Mouse (Mus musculus) megakaryocyte, adult 5-6 weeks (primary cell): ENCODE measurements around the gene Ifrd2. TPM values are rescaled to one million over a fixed set of nuclear protein-coding genes. Genes with fewer than 3 reads are reported as not detected.

Experiments
- ATAC-seq: 2 replicates; pipeline ENCODE4 v1.8.0; 2016; ENCODE audit warnings: mild to moderate bottlenecking, inconsistent platforms; ENCODE audit not compliant: poor library complexity, severe bottlenecking
- total RNA-seq, 2 experiments: library from RNA; stranded (forward) in 1 of 2; stranded (reverse) in 1 of 2; fragments of 153-499, 151-499 nt in 1 of 2; fragments of 221-1000, 200-1000 nt in 1 of 2; gene quantifications; 2 replicates each; pipeline versions ENCODE4 v1.2.3 to v1.2.4; 2015 to 2017

Ifrd2 gene
- 6.8 and 11.1 TPM in 2 replicates for total RNA-seq (2015)
- 8.7 and 9.9 TPM in 2 replicates for total RNA-seq (2017)

- ATAC-seq: peak; percentile 97
These were observed at the start of gene Ifrd2 for GRCm38 (mm10) chr9:107586974-107587832. TSS of gene Ifrd2 (plus strand) at chr9:107587642.

GRCm38 (mm10) chr9:107538231-107538630 is 49.2 kb upstream of the Ifrd2 start:
- ATAC-seq: no peak

- no peak for ATAC-seq
These were observed 48.7 kb upstream of the Ifrd2 start for GRCm38 (mm10) chr9:107538711-107539110.

- ATAC-seq: no peak
These were observed 47.5 kb upstream of the Ifrd2 start for GRCm38 (mm10) chr9:107539940-107540339.

- ATAC-seq: no peak
These were observed 47.0 kb upstream of the Ifrd2 start for GRCm38 (mm10) chr9:107540420-107540819.

GRCm38 (mm10) chr9:107541005-107541404 is 46.4 kb upstream of the Ifrd2 start:
- ATAC-seq: no peak

- ATAC-seq: peak; percentile 89
These were observed 45.7 kb upstream of the Ifrd2 start, which contains the start of the genes Cyb561d2 and Nprl2 for GRCm38 (mm10) chr9:107541474-107542351. TSS of gene Cyb561d2 (minus strand) at chr9:107542193. TSS of gene Nprl2 (plus strand) at chr9:107542226.

- 0 out of 2 replicates have a peak, but pooled peaks have one; percentile 2 for ATAC-seq
These were observed 45.1 kb upstream of the Ifrd2 start for GRCm38 (mm10) chr9:107542352-107542686.

- no peak for ATAC-seq
These were observed 44.7 kb upstream of the Ifrd2 start for GRCm38 (mm10) chr9:107542721-107543120.

- no peak for ATAC-seq
These were observed 44.1 kb upstream of the Ifrd2 start for GRCm38 (mm10) chr9:107543299-107543698.

- ATAC-seq: no peak
These were observed 43.2 kb upstream of the Ifrd2 start for GRCm38 (mm10) chr9:107544196-107544700.

GRCm38 (mm10) chr9:107544729-107545128 is 42.7 kb upstream of the Ifrd2 start:
- ATAC-seq: no peak

- ATAC-seq: no peak
These were observed 42.2 kb upstream of the Ifrd2 start for GRCm38 (mm10) chr9:107545199-107545598.

GRCm38 (mm10) chr9:107545602-107546001 is 41.8 kb upstream of the Ifrd2 start:
- ATAC-seq: peak; percentile 19; the same call in 1 of the 2 replicates

- peak; percentile 45 for ATAC-seq
These were observed 40.4 kb upstream of the Ifrd2 start, which contains the start of gene Zmynd10 for GRCm38 (mm10) chr9:107547026-107547425. TSS of gene Zmynd10 (plus strand) at chr9:107547298.

- ATAC-seq: 0 out of 2 replicates have a peak, but pooled peaks have one; percentile 3
These were observed 39.5 kb upstream of the Ifrd2 start for GRCm38 (mm10) chr9:107547957-107548356.

- no peak for ATAC-seq
These were observed 38.6 kb upstream of the Ifrd2 start for GRCm38 (mm10) chr9:107548820-107549219.

- no peak for ATAC-seq
These were observed 38.0 kb upstream of the Ifrd2 start for GRCm38 (mm10) chr9:107549297-107550074.

GRCm38 (mm10) chr9:107550491-107551116 is 36.8 kb upstream of the Ifrd2 start:
- no peak for ATAC-seq
